Mouse (Mus musculus): ENCODE data around the gene H2-DMb1.

Gene H2-DMb1

DNA sequence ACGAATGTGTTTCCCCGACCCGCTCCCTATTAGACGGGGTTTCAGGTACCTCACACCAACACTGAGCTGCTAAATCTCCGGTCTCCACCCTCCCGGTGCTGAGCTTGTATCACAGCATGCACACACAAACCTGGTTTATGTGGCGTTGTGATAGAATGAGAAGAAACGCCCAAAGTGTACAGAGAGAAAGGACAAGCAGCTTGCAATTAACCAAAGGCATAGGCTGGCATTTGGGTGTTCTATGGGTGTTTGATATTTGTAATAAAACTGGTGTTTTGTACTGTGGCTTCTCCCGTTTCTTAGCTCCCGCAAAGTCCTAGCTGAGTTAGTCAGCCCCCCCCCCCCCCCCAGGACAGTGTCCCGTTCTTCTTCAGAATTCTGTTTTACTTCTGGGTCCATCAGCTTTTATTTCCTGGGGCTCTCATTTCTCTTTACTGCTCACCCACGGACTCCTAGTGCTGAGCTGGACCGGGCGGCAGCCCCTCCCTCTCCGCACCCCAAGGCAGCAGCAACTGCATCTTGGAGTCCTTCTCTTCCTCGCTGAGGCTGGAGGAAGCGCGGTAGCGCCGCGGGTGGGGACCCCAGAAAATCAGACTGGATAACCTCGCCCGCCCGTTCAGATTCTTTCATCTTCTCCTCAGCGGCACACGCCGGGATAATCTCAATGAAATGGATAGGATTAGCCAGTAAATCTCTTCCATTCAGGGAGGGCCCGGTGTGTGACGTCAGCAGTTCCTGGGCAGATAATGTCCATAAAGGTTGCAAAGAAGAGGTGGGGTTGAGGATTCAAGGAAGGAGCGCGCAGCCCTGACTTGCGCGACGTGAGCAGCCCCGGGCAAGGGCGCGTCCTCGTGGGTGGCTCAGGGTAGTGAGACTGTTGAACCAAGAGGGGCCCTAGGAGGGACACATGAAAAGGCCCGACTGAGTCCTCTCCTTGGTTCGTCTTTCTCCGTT, 44.3 kb downstream of the H2-DMb1 start, which contains the start of gene Psmb8:
Psmb8 (plus strand) TSS at position 781 of the 954 bp plus-strand sequence.
- DNase-seq = peak; percentile 88

DNA sequence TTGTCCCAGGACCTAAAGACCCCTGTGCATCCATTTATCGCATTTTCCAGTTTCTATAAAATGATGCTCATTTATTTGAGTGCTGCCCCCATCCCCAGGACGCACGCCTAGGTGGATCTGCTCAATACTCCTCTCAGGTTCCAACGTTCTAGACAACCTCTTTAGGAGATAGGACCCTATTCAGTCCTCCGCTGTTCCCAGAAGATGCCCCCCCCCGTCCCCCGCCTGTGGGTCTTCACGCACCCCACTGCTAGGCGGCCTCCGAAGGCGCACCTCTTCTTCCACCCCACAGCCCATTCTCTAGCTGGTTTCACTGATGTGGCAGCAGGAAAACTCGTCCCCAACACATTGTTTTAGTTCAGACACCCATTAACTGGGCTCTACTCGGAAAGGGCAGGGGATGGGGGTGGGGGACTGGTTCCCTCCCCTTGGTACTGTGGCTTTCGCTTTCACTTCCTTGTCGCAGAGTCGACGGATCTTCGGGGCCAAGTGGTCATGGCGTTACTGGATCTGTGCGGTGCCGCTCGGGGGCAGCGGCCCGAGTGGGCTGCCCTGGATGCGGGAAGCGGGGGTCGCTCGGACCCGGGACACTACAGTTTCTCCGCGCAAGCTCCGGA, 45.1 kb downstream of the H2-DMb1 start:
- no peak for DNase-seq

DNA sequence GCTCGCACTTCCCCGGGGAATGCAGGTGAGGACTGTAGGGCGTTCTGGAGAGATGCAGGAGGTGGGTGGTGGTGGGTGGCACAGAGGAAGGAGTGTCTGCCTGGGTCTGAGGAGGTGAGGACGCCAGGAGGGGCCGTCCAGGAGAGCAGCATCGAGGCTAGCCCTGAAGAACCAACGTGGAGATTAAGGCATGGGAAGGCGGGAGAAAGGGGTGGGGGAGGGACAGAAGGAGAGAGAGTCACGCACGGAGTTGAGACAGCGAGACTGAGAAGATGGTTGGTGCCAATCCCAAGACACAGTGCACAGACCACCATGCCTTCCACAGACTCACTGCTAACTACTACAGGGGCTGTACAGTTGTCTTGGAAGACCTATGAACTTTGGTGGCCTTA, 45.6 kb downstream of the H2-DMb1 start:
- DNase-seq = no peak

DNA sequence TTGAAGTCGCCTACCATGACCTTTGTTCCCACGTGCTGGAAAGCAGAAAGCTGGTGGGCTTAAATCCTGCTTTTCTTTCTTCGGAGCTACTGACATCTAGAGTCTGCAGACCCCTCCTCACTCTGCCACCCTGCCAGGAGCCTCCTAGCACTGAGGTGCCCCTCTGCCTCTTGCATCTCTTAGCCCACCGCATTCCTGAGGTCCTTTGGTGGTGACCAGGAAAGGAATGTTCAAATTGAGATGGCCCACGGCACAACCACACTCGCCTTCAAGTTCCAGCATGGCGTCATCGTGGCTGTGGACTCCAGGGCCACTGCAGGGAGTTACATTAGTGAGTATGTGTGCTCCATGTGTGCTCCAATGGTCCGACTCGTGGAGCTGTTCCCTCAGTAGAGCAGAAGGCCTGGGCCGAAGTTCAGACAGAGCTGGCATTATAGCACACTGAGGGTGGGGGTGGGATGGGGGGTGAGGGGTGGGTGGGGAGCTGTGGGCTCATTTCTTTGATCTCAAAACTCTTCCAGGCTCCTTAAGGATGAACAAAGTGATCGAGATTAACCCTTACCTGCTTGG, 46.3 kb downstream of the H2-DMb1 start:
- no peak for DNase-seq

DNA sequence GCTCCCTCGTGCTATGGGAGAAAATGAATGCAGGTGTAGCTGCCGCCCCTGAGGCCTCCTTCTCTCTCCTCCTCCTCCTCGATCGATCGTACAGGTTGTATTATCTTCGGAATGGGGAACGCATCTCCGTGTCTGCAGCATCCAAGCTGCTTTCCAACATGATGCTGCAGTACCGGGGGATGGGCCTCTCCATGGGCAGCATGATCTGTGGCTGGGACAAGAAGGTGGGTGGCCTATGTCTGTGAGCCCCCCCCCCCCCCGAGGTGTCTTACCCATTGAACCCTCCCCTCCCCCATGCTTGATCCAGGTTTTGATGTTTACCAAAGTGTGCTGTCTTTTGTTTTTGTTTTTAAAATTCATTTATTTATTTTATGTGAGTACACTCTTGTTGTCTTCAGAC, 47.2 kb downstream of the H2-DMb1 start:
- DNase-seq = no peak

DNA sequence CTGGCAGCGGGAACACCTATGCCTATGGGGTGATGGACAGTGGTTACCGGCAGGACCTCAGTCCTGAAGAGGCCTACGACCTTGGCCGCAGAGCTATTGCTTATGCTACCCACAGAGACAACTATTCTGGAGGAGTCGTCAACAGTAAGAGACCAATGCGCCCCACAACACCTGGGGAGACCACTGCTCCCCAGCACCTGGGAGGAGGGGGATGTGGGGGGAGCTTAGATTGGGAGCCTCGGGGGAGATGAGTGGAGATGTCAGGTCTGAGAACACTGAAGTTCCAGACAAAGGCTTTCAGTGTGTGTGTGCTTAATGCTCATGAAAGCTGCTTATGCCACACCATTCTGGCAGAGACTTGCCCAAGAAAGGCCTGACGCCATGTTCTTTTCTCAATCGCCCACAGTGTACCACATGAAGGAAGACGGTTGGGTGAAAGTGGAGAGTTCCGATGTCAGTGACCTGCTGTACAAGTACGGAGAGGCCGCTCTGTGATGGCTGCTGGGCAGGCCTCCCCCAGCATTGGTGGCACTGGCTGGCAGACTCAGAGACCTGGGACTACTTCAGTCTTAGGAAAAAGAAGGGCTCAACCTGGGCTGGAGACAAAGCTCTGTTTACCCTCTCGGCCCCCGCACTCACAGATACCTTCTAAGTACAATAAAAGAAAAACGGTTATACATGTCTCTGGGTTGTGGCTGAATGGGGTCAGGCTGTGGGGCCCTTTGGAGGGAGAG, 48.1 kb downstream of the H2-DMb1 start:
- no peak for DNase-seq

DNA sequence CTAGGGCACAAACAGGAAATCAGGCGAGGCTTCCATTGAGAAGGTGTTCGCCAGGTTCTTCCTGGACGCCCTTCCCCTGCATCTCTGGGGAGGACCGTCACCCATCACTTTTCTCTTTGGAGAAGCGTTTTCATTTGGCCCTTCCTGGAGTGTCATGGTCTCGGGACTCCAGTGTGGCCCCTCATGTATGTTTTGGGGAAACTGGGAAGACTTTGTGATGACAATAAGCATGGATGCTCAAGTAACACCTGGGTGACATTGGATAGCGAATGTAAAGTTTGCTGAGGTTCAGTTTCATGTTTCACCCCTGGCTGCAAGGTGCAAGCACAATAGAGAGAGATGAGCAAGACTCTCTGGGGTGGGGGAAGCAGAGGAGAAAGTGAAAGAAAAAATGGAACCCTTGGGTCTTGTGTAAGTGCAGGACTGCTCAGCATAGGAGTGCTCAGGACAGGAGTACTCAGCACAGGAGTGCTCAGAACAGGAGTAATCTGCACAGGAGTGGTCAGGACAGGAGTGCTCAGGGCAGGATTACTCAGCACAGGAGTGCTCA, 48.7 kb downstream of the H2-DMb1 start:
- no peak for DNase-seq

DNA sequence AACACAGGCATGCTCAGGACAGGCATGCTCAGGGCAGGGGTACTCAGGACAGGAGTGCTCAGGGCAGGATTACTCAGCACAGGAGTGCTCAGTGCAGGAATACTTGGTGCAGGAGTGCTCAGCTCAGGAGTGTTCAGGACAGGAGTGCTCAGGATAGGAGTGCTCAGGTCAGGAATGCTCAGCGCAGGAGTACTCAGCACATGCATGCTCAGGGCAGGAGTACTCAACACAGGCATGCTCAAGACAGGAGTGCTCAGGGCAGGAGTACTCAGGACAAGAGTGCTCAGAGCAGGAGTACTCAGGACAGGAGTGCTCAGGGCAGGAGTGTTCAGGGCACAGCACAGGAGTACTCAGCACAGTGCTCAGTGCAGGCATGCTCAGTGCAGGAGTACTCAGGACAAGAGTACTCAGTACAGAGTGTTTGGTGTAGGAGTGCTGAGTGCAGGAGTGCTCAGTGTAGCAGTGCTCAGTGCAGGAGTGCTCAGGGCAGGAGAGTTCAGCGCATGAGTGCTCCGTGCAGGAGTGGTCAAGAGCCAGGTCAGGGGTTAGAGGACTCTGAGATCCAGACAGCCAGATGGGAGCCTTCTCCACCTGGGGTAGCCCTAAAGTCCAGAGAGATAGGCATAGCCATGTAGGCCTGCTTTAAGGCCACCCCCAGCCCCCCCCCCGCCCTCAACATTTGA, 50.0 kb downstream of the H2-DMb1 start:
- no peak for DNase-seq

DNA sequence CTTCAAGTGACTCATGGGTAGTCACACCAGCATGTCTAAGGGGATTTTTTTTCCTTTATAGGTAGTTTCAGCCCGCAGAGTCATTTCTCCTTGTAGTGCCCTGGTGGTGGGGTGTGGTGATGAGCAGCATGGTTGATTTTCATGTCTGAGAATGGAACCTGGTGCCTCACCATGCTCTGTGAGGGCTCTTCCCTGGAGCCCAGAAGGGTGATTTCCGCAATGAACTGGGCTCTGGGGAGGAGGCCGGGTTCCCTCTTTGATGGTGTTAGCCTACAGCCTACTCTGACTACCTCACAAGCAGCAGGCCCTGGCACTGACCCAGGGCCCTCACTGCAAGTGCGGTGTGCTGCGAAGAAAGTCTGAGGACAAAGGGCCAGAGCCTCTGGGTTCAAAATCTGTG, 50.6 kb downstream of the H2-DMb1 start, which contains the start of gene Tap2:
Tap2 (plus strand) TSS at position 84 of the 400 bp plus-strand sequence.
- no peak for DNase-seq

DNA sequence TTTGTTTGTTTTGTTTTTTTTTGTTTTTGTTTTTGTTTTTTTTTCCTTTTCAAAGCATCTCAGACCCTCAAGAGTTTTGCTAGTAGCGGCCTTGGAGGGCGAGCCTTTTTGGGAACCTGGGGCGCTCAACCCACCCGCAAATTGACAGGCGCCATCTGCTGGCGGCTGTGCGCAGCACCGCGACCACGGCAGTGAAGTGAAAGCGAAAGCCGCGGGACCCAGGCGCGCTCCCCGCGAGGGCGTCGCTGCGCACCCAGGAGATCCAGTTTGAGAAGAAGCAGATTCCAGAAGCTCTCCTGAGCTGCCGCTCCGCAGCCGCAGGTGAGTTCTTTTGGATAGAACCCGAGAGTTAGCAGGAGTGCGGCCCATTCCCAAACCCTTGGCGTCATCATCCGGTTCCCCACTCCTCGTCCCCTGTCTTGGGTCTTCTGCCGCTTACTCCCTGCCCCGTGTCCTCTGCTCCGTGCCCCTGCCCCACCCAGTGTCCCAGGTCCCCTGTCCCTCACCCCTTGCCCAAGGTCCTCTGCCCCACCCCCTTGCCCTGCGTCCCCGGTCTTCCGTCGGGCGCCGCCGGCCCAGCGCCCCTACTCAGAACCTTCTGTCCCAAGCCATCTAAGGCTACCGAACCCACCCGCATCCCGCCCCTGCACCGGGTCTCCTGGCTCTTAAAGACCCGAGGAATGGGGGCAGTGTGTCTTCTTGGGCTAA, 51.6 kb downstream of the H2-DMb1 start:
- peak; percentile 85 for DNase-seq

DNA sequence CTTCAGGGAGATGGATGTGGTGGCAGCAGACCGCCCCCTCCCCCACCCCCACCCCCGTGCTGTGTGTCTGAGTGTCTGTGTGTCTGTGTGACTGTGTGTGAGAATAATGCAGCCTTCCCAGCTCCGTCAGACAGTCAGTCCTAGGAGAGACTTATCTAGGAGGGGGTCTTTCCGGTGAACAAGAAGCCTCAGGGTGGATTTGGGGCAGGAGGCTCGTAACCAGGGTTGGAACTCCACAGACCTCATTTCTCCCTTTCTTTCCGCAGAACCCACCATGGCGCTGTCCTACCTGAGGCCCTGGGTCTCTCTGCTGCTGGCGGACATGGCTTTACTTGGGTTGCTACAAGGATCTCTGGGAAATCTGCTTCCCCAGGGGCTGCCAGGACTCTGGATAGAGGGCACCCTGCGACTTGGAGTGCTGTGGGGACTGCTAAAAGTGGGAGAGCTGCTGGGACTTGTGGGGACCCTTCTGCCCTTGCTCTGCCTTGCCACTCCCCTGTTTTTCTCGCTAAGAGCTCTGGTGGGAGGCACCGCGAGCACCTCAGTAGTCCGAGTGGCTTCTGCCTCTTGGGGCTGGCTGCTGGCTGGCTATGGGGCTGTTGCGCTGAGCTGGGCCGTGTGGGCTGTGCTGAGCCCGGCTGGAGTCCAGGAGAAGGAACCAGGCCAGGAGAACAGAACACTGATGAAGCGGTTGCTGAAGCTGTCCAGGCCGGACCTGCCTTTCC, 52.3 kb downstream of the H2-DMb1 start:
- no peak for DNase-seq

DNA sequence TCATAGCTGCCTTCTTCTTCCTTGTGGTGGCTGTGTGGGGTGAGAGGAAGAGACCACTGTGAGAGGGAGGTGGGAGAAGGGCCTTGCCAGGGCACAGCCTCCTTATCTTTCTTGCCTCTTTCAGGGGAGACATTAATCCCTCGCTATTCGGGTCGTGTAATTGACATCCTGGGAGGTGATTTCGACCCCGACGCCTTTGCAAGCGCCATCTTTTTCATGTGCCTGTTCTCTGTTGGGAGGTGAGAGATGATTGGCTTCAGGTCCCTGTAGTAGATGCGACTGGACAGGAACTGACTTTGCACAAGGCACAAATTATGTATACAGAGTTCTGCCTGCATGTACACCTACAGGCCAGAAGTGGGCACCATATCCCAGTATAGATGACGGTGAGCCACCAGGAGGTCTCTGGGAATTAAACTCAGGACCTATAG, 52.9 kb downstream of the H2-DMb1 start:
- no peak for DNase-seq

DNA sequence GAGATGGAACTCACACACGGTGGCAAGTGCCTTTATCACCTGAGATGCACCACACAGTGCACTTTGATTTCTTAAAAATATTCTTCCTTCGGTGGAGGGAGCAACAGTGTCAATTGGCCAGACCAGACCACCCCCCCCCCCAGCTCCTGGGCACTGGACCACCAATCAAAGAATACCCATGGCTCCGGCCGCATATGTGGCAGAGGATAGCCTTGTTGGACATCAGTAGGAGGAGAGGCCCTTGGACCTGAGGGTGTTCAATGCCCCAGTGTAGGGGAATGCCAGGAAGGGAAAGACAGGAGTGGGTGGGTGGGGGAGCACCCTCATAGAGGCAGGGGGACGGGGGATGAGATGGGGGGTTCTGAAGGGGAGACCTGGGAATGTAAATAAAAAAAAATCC, 53.9 kb downstream of the H2-DMb1 start:
- no peak for DNase-seq

DNA sequence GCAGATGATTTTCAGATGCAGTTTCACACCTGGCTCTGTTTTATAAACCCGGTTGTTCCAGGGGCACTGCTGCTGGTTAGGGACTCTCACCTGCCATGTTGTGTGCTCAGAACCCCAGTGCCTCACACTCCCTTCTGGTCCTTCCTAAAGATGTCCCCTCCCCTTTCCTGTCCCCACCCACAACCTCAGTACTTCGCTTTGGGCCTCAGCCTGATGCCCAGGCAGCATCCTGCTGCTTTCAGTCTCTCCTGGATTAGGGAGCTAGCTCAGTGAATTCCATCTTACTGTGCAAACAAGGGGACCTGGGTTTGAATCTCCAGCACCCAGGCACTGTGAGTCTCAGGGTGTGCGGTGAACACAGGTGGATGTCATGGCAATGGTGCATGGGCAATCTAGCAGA, 54.6 kb downstream of the H2-DMb1 start:
- DNase-seq = no peak

DNA sequence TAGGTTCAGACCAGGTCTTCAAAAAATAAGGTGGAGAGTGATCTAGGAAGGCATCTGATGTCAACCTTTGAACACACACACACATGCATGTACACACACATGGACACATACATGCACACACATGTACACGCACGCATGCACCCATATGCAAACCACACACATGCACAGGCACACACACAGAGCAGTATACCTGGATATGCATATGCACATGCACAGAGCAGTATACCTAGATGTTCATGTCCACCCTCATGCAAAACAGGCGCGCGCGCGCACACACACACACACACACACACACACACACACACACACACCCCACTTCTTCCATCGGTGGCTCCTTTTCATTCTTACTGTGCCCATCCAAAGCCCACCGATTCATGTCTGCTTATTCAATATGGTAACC, 55.0 kb downstream of the H2-DMb1 start:
- DNase-seq = no peak

DNA sequence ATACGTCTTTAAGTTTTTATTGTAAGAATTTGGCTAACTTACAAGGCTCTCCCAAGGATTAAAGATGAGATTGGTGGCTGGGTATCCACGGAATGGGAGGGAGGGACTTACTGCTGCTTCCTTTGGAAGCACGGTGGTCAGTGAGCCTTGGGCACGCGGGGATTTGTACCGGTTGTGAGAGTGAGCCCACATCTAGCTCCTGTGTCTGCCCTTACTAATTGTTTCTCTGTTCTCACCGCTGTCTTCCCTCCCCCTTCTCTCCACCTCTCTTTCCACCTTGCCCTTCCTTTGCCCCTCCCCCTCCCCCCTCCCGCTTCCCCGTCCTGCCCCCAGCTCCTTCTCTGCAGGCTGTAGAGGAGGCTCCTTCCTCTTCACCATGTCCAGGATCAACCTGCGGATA, 55.5 kb downstream of the H2-DMb1 start:
- no peak for DNase-seq

DNA sequence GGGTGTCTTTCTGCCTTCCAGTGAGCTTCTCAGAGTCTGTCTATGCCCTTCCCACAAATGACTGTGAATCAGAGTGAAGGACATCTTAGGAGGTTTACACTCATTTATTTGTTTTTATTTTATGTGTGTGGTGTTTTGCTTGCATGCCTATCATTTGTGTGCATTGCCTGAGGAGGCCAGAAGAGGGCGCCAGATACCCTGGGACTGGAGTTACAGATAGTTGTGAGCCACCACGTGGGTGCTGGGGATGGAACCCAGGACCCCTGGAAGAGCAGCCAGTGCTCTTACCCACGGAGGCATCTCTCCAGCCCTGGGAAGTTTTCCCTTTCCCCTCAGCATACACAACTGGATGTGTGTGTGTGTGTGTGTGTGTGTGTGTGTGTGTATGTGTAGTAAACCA, 56.8 kb downstream of the H2-DMb1 start:
- no peak for DNase-seq

Measured in right cerebral cortex, postnatal 14 days (tissue).